Comparison of ENCODE assay signal across 8 mouse cellular contexts in the genomic region with DNA sequence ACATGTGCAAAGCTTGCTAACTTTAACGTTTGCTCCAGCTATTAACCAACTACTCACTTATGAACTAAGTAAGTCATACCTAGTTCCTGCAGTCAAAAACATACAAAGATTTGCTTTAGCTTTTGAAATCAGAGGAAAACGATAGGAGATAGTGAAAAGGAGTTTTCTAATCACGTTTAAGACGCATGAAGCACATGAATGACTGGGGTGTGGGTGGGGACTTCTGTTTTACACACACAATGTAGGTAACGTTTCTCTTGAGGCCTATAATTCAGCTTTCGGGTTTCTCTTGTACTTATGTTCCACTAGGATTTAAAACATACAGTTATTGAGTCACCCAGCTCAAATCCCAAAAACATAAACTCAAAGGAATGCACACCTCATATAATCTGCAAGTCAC. TPM values are rescaled to one million over a fixed set of nuclear protein-coding genes. Genes with fewer than 3 reads are reported as not detected.
DNase-seq lines count a peak whose midpoint lies in the region; ATAC-seq and TF ChIP-seq lines count a peak whose summit lies in the region.

No protein-coding gene starts in this region.

- peak overlapping the region; percentile 97 for H3K9ac ChIP-seq in intestine, embryonic 14.5 days (ENCODE audit: low read length)
- no peak overlapping the region for H3K9ac ChIP-seq in neural tube, embryonic 12.5 days

- peak overlapping the region; percentile 96 for H3K4me3 ChIP-seq in left cerebral cortex, adult 2 months
- peak overlapping the region; percentile 98 for H3K4me3 ChIP-seq in intestine, embryonic 14.5 days (ENCODE audit: low read depth, low read length)
- peak overlapping the region; percentile 98 for H3K4me3 ChIP-seq in neural tube, embryonic 12.5 days

- H3K27me3 ChIP-seq in intestine, embryonic 14.5 days (replicated peaks; ENCODE audit: control insufficient read depth, insufficient read depth, low read length) = no peaks in the 10 kb centered on the region
- no peaks in the 10 kb centered on the region for H3K27me3 ChIP-seq in neural tube, embryonic 12.5 days (replicated peaks)

- TF ChIP-seq CTCF in left cerebral cortex, adult 2 months (IDR thresholded peaks at IDR 0.05) = no peak

- peak overlapping the region; percentile 60 for H3K4me2 ChIP-seq in intestine, embryonic 14.5 days (ENCODE audit: low read length)
- H3K4me2 ChIP-seq in neural tube, embryonic 12.5 days (replicated peaks) = peak overlapping the region; percentile 82

- peaks cover 12% of the 10 kb centered on the region for H3K4me1 ChIP-seq in intestine, embryonic 14.5 days (replicated peaks; ENCODE audit: control insufficient read depth, insufficient read depth, low read length)
- peaks cover 16% of the 10 kb centered on the region; the same call in 1 of the 2 replicates for H3K4me1 ChIP-seq in neural tube, embryonic 12.5 days

- no peak for DNase-seq in left cerebral cortex, adult 2 months (ENCODE audit: extremely low spot score in 1 of 2, low spot score in 2 of 2)
- DNase-seq in left cerebral cortex, postnatal 10 days (ENCODE audit: extremely low spot score in 1 of 2, low spot score in 2 of 2) = no peak
- peak; percentile 22 for DNase-seq in brain, adult 2 months (ENCODE audit: low read depth, low spot score)
- DNase-seq in intestine, embryonic 14.5 days (ENCODE audit: low spot score) = no peak
- no peak for DNase-seq in thymus, adult 18-20 months
- DNase-seq in left cerebral cortex, postnatal 25 days (ENCODE audit: low spot score in 2 of 2) = no peak
- no peak for DNase-seq in thymus, postnatal 25 days

- H3K9me3 ChIP-seq in intestine, embryonic 14.5 days (ENCODE audit: control insufficient read depth, low read length) = no peaks in the 10 kb centered on the region
- H3K9me3 ChIP-seq in neural tube, embryonic 12.5 days = no peaks in the 10 kb centered on the region

- peak overlapping the region; percentile 100; the same call in 1 of the 2 replicates for H3K27ac ChIP-seq in left cerebral cortex, adult 2 months
- H3K27ac ChIP-seq in intestine, embryonic 14.5 days (ENCODE audit: low read depth) = no peak overlapping the region
- H3K27ac ChIP-seq in neural tube, embryonic 12.5 days = no peak overlapping the region

- WGBS in intestine, embryonic 14.5 days = 32% methylated on average over 6 of the region's 6 CpGs
- 40% methylated on average over 6 of the region's 6 CpGs for WGBS in neural tube, embryonic 12.5 days

- intact Hi-C loops in left cerebral cortex, adult 2 months (cut with DNase I) = loop anchor here (5.0 kb wide), 1 partner anchor 40 kb away; a partner anchor contains a TSS
- intact Hi-C loops in left cerebral cortex, postnatal 10 days (cut with DNase I) = loop anchor here (5.0 kb wide), 1 partner anchor 40 kb away; a partner anchor contains a TSS
- intact Hi-C loops in left cerebral cortex, postnatal 25 days (cut with DNase I) = loop anchor here (1.0 kb wide), 1 partner anchor 40 kb away; a partner anchor contains a TSS

- ATAC-seq in intestine, embryonic 14.5 days (replicated peaks; ENCODE audit: low FRiP score, low TSS enrichment, low read depth) = no peak
- ATAC-seq in neural tube, embryonic 12.5 days (ENCODE audit: low FRiP score, low read depth) = no peak

- H3K36me3 ChIP-seq in intestine, embryonic 14.5 days (ENCODE audit: control insufficient read depth, insufficient read depth, low read length) = peaks cover 49% of the 10 kb centered on the region
- H3K36me3 ChIP-seq in neural tube, embryonic 12.5 days = peaks cover 39% of the 10 kb centered on the region

RNA-seq across cellular contexts. Expression of a gene that starts 1.2 kb away (rescaled TPM):
- 100 to 1,000 TPM; 501 to 539 TPM for total RNA-seq in left cerebral cortex, adult 2 months (2021)
- total RNA-seq in left cerebral cortex, postnatal 10 days (2021) = 100 to 1,000 TPM; 550 to 584 TPM
- polyA plus RNA-seq in intestine, embryonic 14.5 days (2014; fragmentation: Nextera tagmentation; extraction: Ambion mirVana) = 555 and 608 TPM in 2 replicates
- 415 and 417 TPM in 2 replicates for polyA plus RNA-seq in neural tube, embryonic 12.5 days (2016; fragmentation: Nextera tagmentation; extraction: Ambion mirVana)
- total RNA-seq in left cerebral cortex, postnatal 25 days (2021) = 100 to 1,000 TPM; 546 TPM

RNA-seq across cellular contexts. Expression of a gene that starts 39.9 kb away (rescaled TPM):
- 10 to 100 TPM; 11.3 to 13.8 TPM for total RNA-seq in left cerebral cortex, adult 2 months (2021)
- total RNA-seq in left cerebral cortex, postnatal 10 days (2021) = 10 to 100 TPM; 10.7 TPM
- polyA plus RNA-seq in intestine, embryonic 14.5 days (2014; fragmentation: Nextera tagmentation; extraction: Ambion mirVana) = 37.2 and 40.2 TPM in 2 replicates
- 27.2 and 27.3 TPM in 2 replicates for polyA plus RNA-seq in neural tube, embryonic 12.5 days (2016; fragmentation: Nextera tagmentation; extraction: Ambion mirVana)
- total RNA-seq in left cerebral cortex, postnatal 25 days (2021) = 10 to 100 TPM; 12.2 to 15.3 TPM

RNA-seq across cellular contexts. Expression of a gene that starts 40.1 kb away (rescaled TPM):
- total RNA-seq in left cerebral cortex, adult 2 months (2021) = 10 to 100 TPM; 11.0 to 13.7 TPM
- 10 to 100 TPM; 18.2 to 19.3 TPM for total RNA-seq in left cerebral cortex, postnatal 10 days (2021)
- 25.9 and 28.0 TPM in 2 replicates for polyA plus RNA-seq in intestine, embryonic 14.5 days (2014; fragmentation: Nextera tagmentation; extraction: Ambion mirVana)
- 27.5 and 30.2 TPM in 2 replicates for polyA plus RNA-seq in neural tube, embryonic 12.5 days (2016; fragmentation: Nextera tagmentation; extraction: Ambion mirVana)
- total RNA-seq in left cerebral cortex, postnatal 25 days (2021) = 10 to 100 TPM; 11.3 to 15.4 TPM

RNA-seq across cellular contexts. Expression of a gene that starts 58.5 kb away (rescaled TPM):
- total RNA-seq in left cerebral cortex, adult 2 months (2021) = 10 to 100 TPM; 40.4 to 40.6 TPM
- 10 to 100 TPM; 36.6 to 38.2 TPM for total RNA-seq in left cerebral cortex, postnatal 10 days (2021)
- polyA plus RNA-seq in intestine, embryonic 14.5 days (2014; fragmentation: Nextera tagmentation; extraction: Ambion mirVana) = 219 TPM in 2 replicates
- 269 and 292 TPM in 2 replicates for polyA plus RNA-seq in neural tube, embryonic 12.5 days (2016; fragmentation: Nextera tagmentation; extraction: Ambion mirVana)
- 10 to 100 TPM; 39.7 to 41.5 TPM for total RNA-seq in left cerebral cortex, postnatal 25 days (2021)
